Mouse (Mus musculus): ENCODE data around the gene C2cd2l. TPM values are rescaled to one million over a fixed set of nuclear protein-coding genes. Genes with fewer than 3 reads are reported as not detected.
"Not testable (repeated sequence)": the region's sequence is repeated elsewhere in the genome, so short reads cannot be mapped to it uniquely, and the experiment has no call there.

C2cd2l gene
- polyA plus RNA-seq, 1 experiment: not detected

- Histone ChIP-seq H3K4me3 (ENCODE audit: insufficient read depth, low read depth, low read length) (no peak overlapping the region), H3K4me1 (ENCODE audit: control insufficient read depth, insufficient read depth, low read length) (peaks cover 8% of the 10 kb centered on the region), H3K27ac (ENCODE audit: insufficient read depth, low read depth, low read length) (no peak overlapping the region)
- TF ChIP-seq POLR2A (IDR thresholded peaks at IDR 0.05; ENCODE audit: insufficient read depth, low read depth, low read length): no peak
- WGBS: 84% methylated on average over 5 of the region's 5 CpGs
Observed at GRCm38 (mm10) chr9:44327926-44328325, 7.8 kb upstream of the C2cd2l start.

GRCm38 (mm10) chr9:44327064-44327711, 7.1 kb upstream of the C2cd2l start:
- Histone ChIP-seq H3K4me1 (ENCODE audit: control insufficient read depth, insufficient read depth, low read length) (peaks cover 8% of the 10 kb centered on the region), H3K4me3 (ENCODE audit: insufficient read depth, low read depth, low read length) (peak overlapping the region; percentile 78), H3K27ac (ENCODE audit: insufficient read depth, low read depth, low read length) (peak overlapping the region; percentile 66)
- WGBS: under 1% methylated on average over 22 of the region's 22 CpGs
- TF ChIP-seq POLR2A (IDR thresholded peaks at IDR 0.05; ENCODE audit: insufficient read depth, low read depth, low read length): no peak
- no peak for TF ChIP-seq CTCF (IDR thresholded peaks at IDR 0.05; ENCODE audit: insufficient read depth, low read depth, low read length)

DNA sequence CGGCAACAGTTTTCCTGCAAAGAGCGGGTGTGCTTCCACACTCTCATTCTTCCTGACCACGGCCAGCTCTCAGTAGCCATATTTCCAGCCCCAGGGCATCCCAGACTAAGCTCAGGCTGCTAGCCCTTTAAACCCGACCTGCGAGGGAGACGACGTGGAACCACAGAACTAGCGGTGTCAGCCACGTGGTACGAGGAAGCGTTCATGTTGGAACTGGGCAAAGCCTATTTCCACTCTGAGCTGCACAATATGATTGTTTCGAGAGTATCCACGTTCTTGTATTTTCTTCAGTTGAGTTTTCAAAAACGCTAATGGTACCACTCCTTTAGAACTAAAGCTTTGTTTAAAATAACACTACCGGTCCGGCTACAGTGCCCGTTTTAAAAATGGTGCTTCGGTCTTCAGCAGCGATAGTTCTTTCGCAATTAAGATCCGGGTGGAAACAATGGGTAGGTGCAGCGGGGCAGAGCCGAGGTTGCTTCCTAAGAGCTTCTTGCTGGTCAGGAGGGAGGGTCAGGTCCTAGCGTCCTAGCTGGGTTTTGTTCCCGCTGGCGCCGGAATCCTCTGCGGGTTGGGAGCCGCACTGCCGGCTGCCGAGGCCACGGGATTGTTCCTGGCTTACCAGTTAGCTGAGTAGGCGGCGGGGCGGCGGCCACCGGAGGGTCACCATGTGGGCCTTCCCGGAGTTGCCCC, 6.4 kb upstream of the C2cd2l start:
- no peak for TF ChIP-seq CTCF (IDR thresholded peaks at IDR 0.05; ENCODE audit: insufficient read depth, low read depth, low read length)
- TF ChIP-seq POLR2A (IDR thresholded peaks at IDR 0.05; ENCODE audit: insufficient read depth, low read depth, low read length): peak; percentile 40; the same call in 1 of the 2 replicates
- under 1% methylated on average over 38 of the region's 38 CpGs for WGBS
- Histone ChIP-seq H3K4me3 (ENCODE audit: insufficient read depth, low read depth, low read length) (peak overlapping the region; percentile 78), H3K4me1 (ENCODE audit: control insufficient read depth, insufficient read depth, low read length) (peaks cover 8% of the 10 kb centered on the region), H3K27ac (ENCODE audit: insufficient read depth, low read depth, low read length) (peak overlapping the region; percentile 84)

- H3K4me1 ChIP-seq (ENCODE audit: control insufficient read depth, insufficient read depth, low read length): peaks cover 8% of the 10 kb centered on the region
- peak within 1 kb of the TSS; percentile 84 for H3K27ac ChIP-seq (ENCODE audit: insufficient read depth, low read depth, low read length)
- WGBS: 2% methylated on average over 12 of the region's 12 CpGs
- peak within 1 kb of the TSS; percentile 78 for H3K4me3 ChIP-seq (ENCODE audit: insufficient read depth, low read depth, low read length)
- TF ChIP-seq CTCF (IDR thresholded peaks at IDR 0.05; ENCODE audit: insufficient read depth, low read depth, low read length) (no peak), POLR2A (IDR thresholded peaks at IDR 0.05; ENCODE audit: insufficient read depth, low read depth, low read length) (no peak)
Observed at GRCm38 (mm10) chr9:44325768-44326370, 5.8 kb upstream of the C2cd2l start, which contains the start of gene Dpagt1. TSS of gene Dpagt1 (plus strand) at chr9:44326019.

- WGBS: 56% methylated on average over 7 of the region's 8 CpGs
- not testable (repeated sequence) for H3K4me3 ChIP-seq (ENCODE audit: insufficient read depth, low read depth, low read length); H3K27ac ChIP-seq (ENCODE audit: insufficient read depth, low read depth, low read length); H3K4me1 ChIP-seq (ENCODE audit: control insufficient read depth, insufficient read depth, low read length)
Observed at GRCm38 (mm10) chr9:44325032-44325767, 5.1 kb upstream of the C2cd2l start.

DNA sequence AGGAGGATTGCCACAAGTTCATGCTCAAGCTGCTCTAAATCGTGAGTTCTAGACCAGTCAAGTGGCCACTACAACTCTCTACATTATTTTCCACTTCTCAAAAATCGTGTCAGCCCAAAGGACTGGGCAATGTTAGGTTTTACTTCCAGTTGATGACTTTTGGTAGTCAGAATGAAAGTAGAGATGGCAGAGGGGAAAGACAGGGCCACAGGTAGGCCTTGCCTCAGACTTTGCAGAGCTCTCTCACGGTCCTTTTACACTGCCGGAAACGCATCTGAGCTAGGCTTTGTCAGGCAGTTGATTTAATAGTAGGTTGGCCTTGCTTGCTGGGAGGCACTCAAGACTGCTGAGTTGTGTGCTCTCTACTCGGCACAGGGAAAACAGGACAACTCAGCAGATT, 4.1 kb upstream of the C2cd2l start:
- Histone ChIP-seq H3K27ac (ENCODE audit: insufficient read depth, low read depth, low read length) (no peak overlapping the region), H3K4me1 (ENCODE audit: control insufficient read depth, insufficient read depth, low read length) (peaks cover 8% of the 10 kb centered on the region), H3K4me3 (ENCODE audit: insufficient read depth, low read depth, low read length) (no peak overlapping the region)
- TF ChIP-seq CTCF (IDR thresholded peaks at IDR 0.05; ENCODE audit: insufficient read depth, low read depth, low read length) (no peak), POLR2A (IDR thresholded peaks at IDR 0.05; ENCODE audit: insufficient read depth, low read depth, low read length) (no peak)
- 61% methylated on average over 6 of the region's 6 CpGs for WGBS

DNA sequence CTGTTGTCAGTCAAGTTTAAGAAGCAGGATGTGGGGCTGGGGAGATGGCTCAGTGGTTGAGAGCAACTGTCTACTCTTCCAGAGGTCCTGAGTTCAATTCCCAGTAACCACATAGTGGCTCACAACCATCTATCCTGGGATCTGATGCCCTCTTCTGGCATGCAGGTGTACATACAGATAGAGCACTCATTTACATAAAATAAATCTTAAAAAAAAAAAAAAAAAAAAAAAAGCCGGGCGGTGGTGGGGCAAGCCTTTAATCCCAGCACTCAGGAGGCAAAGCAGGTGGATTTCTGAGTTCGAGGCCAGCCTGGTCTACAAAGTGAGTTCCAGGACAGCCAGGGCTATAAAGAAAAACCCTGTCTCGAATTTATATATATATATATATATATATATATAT, 3.6 kb upstream of the C2cd2l start:
- H3K4me3 ChIP-seq (ENCODE audit: insufficient read depth, low read depth, low read length); H3K4me1 ChIP-seq (ENCODE audit: control insufficient read depth, insufficient read depth, low read length); H3K27ac ChIP-seq (ENCODE audit: insufficient read depth, low read depth, low read length): not testable (repeated sequence)
- 58% methylated on average over 4 of the region's 4 CpGs for WGBS

DNA sequence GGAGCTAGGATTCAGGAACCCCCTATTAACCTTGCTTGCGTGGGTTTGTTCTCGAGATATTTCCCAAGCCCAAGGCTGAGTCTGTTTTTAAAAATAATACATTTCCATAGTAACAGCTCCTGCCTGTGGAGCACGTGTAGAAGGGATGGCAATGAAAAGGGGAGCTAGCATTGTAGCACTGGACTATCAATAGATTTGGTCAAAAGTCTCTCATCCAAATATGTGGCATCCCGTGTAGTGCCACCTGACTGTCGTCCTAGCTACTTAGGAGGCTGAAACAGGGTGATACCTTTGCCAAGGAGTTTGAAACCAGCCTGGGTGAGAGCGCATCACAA, 681 bp upstream of the C2cd2l start:
- 6% methylated on average over 6 of the region's 6 CpGs for WGBS

More for the DNA sequence above, 681 bp upstream of the C2cd2l start:
- Histone ChIP-seq H3K27ac (ENCODE audit: insufficient read depth, low read depth, low read length) (peak overlapping the region; percentile 99), H3K4me3 (ENCODE audit: insufficient read depth, low read depth, low read length) (peak overlapping the region; percentile 37), H3K4me1 (ENCODE audit: control insufficient read depth, insufficient read depth, low read length) (peaks cover 19% of the 10 kb centered on the region)
- no peak for TF ChIP-seq POLR2A (IDR thresholded peaks at IDR 0.05; ENCODE audit: insufficient read depth, low read depth, low read length)
- TF ChIP-seq CTCF (IDR thresholded peaks at IDR 0.05; ENCODE audit: insufficient read depth, low read depth, low read length): no peak

Data from olfactory bulb, adult 2 months (tissue).